Comparison of ENCODE assay signal across 17 mouse cellular contexts in the genomic region with DNA sequence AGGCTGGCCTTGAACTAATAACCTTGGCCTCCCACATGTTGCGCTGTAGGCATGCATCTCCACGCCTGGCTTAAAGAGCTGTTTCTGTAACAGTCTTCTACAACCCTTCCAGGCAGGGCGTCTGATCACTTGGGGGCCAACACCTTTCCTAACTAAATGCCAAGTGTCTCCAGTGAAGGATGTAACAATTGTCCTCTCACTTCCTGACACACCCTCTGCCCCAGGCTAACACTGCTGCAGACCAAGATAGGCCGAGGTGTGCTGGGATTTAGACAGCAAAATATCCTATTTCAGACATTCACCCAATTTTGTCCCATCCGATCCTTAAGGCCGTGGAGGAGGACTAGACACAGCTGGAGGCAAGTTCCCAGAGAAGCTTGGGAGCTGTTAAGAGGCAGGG. TPM values are rescaled to one million over a fixed set of nuclear protein-coding genes. Genes with fewer than 3 reads are reported as not detected.
DNase-seq lines count a peak whose midpoint lies in the region; ATAC-seq and TF ChIP-seq lines count a peak whose summit lies in the region.
"Had no signal": no experiment of that assay in that cellular context is flagged by ENCODE, and none has a peak within 500 bp of the region (broad histone marks: within the 10 kb centered on the region; RNA-seq: fewer than 3 reads in every experiment).

No protein-coding gene starts in this region.

- H3K79me2 ChIP-seq in heart, adult 2 months (replicated peaks; ENCODE audit: control insufficient read depth, insufficient read depth, low read length) = no peaks in the 10 kb centered on the region

- 46% methylated on average over 6 of the region's 6 CpGs for WGBS in heart, adult 2 months
- WGBS in heart, embryonic 12.5 days = 69% methylated on average over 6 of the region's 6 CpGs
- 38% methylated on average over 6 of the region's 6 CpGs for WGBS in neural tube, embryonic 15.5 days

- ATAC-seq in heart, embryonic 12.5 days (ENCODE audit: insufficient number of reproducible peaks, low FRiP score) = no peak
- no peak for ATAC-seq in erythroblast, adult 5-6 weeks (replicated peaks; ENCODE audit: low FRiP score, poor library complexity, severe bottlenecking)
- no peak for ATAC-seq in neural tube, embryonic 15.5 days (ENCODE audit: low FRiP score)

- H3K4me1 ChIP-seq in heart, adult 2 months (ENCODE audit: control insufficient read depth, insufficient read depth, low read length) = peaks cover 2% of the 10 kb centered on the region
- H3K4me1 ChIP-seq in heart, embryonic 12.5 days (replicated peaks) = peaks cover 22% of the 10 kb centered on the region
- peaks cover 8% of the 10 kb centered on the region; the same call in 1 of the 2 replicates for H3K4me1 ChIP-seq in neural tube, embryonic 15.5 days

- H3K27me3 ChIP-seq in heart, adult 2 months (ENCODE audit: control insufficient read depth, insufficient read depth, low read length) = no peaks in the 10 kb centered on the region
- no peaks in the 10 kb centered on the region for H3K27me3 ChIP-seq in heart, embryonic 12.5 days (replicated peaks)
- no peaks in the 10 kb centered on the region for H3K27me3 ChIP-seq in neural tube, embryonic 15.5 days (replicated peaks)

- TF ChIP-seq POLR2A in heart, adult 2 months (IDR thresholded peaks at IDR 0.05; ENCODE audit: insufficient read depth, low read depth, low read length) = no peak

- intact Hi-C loops in heart, adult 2 months (cut with DNase I) = no loop called here

- no peak for TF ChIP-seq CTCF in heart, adult 2 months (IDR thresholded peaks at IDR 0.05)

- no peak overlapping the region for H3K9ac ChIP-seq in heart, adult 2 months (ENCODE audit: low read depth, low read length)
- H3K9ac ChIP-seq in heart, embryonic 12.5 days = no peak overlapping the region
- H3K9ac ChIP-seq in neural tube, embryonic 15.5 days (replicated peaks) = no peak overlapping the region
- H3K9ac ChIP-seq: hindbrain, embryonic 14.5 days had no signal

- peak overlapping the region; percentile 30 for H3K27ac ChIP-seq in heart, adult 2 months
- H3K27ac ChIP-seq in heart, embryonic 12.5 days (ENCODE audit: poor library complexity, severe bottlenecking) = no peak overlapping the region
- no peak overlapping the region for H3K27ac ChIP-seq in neural tube, embryonic 15.5 days (replicated peaks)
- H3K27ac ChIP-seq: forebrain, embryonic 10.5 days; hindbrain, embryonic 14.5 days; layer of hippocampus, adult 2 months had no signal

- H3K9me3 ChIP-seq in heart, embryonic 12.5 days (replicated peaks) = no peaks in the 10 kb centered on the region
- no peaks in the 10 kb centered on the region for H3K9me3 ChIP-seq in neural tube, embryonic 15.5 days (replicated peaks)
- H3K9me3 ChIP-seq: forebrain, embryonic 10.5 days; G1E had no signal

- no peaks in the 10 kb centered on the region for H3K36me3 ChIP-seq in heart, adult 2 months (ENCODE audit: control insufficient read depth, insufficient read depth, low read length)
- H3K36me3 ChIP-seq in heart, embryonic 12.5 days = 0 out of 2 replicates have a peak, but pooled peaks cover 5% of the 10 kb centered on the region
- no peaks in the 10 kb centered on the region for H3K36me3 ChIP-seq in neural tube, embryonic 15.5 days
- H3K36me3 ChIP-seq: forebrain, embryonic 10.5 days had no signal

- no peak for DNase-seq in heart, adult 2 months
- DNase-seq in kidney, adult 11 months = peak; percentile 55
- peak; percentile 39 to 76 for DNase-seq in kidney, postnatal 25 days
- DNase-seq in lung, postnatal 36 days = peak; percentile 35
- DNase-seq in urinary bladder, adult 18-20 months (ENCODE audit: low spot score in 2 of 2) = no peak
- DNase-seq: B cell, adult 2 months; cerebellum, adult 11-12 months; left cerebral cortex, postnatal 4 days; thymus, postnatal 25 days had no signal

- no peak overlapping the region for H3K4me2 ChIP-seq in heart, embryonic 12.5 days
- H3K4me2 ChIP-seq in neural tube, embryonic 15.5 days = no peak overlapping the region
- H3K4me2 ChIP-seq: hindbrain, embryonic 14.5 days had no signal

- no peak for TF ChIP-seq EP300 in heart, adult 2 months (IDR thresholded peaks at IDR 0.05; ENCODE audit: insufficient read depth, low read depth, low read length)

- no peak overlapping the region for H3K4me3 ChIP-seq in heart, adult 2 months
- H3K4me3 ChIP-seq in heart, embryonic 12.5 days = no peak overlapping the region
- no peak overlapping the region for H3K4me3 ChIP-seq in neural tube, embryonic 15.5 days (replicated peaks)
- H3K4me3 ChIP-seq: forebrain, embryonic 10.5 days; layer of hippocampus, adult 2 months had no signal

RNA-seq across cellular contexts. Expression of gene Rcan3, which starts 19.5 kb away (rescaled TPM):
- 10 to 100 TPM in 1 of 2 experiments, 1 to 10 TPM in 1; 8.5 to 11.3 TPM for total RNA-seq in heart, adult 2 months (2021)
- polyA plus RNA-seq in heart, adult 2 months (2012; rRNA removed) = 6.8 and 12.1 TPM in 2 replicates
- 10.3 and 10.4 TPM in 2 replicates for polyA plus RNA-seq in heart, embryonic 12.5 days (2016; fragmentation: Nextera tagmentation; extraction: Ambion mirVana)
- total RNA-seq in erythroblast, adult 5-6 weeks (2015; ENCODE audit: low replicate concordance) = 1.5 and 5.0 TPM in 2 replicates
- 4.1 and 5.7 TPM in 2 replicates for total RNA-seq in erythroblast, adult 5-6 weeks (2017; ENCODE audit: low replicate concordance)
- 44.0 and 47.8 TPM in 2 replicates for polyA plus RNA-seq in neural tube, embryonic 15.5 days (2015; fragmentation: Nextera tagmentation; extraction: Ambion mirVana)

RNA-seq across cellular contexts. Expression of gene Stpg1, which starts 41.4 kb away (rescaled TPM):
- not detected for total RNA-seq in heart, adult 2 months (2021)
- 0.12 and 0.25 TPM in 2 replicates for polyA plus RNA-seq in heart, adult 2 months (2012; rRNA removed)
- 0.31 and 0.47 TPM in 2 replicates for polyA plus RNA-seq in heart, embryonic 12.5 days (2016; fragmentation: Nextera tagmentation; extraction: Ambion mirVana)
- not detected in 2 replicates for total RNA-seq in erythroblast, adult 5-6 weeks (2015; ENCODE audit: low replicate concordance)
- not detected in 2 replicates for total RNA-seq in erythroblast, adult 5-6 weeks (2017; ENCODE audit: low replicate concordance)
- polyA plus RNA-seq in neural tube, embryonic 15.5 days (2015; fragmentation: Nextera tagmentation; extraction: Ambion mirVana) = 0.23 and 0.37 TPM in 2 replicates
- polyA plus RNA-seq: G1E had no signal

RNA-seq across cellular contexts. Expression of gene Nipal3, which starts 41.7 kb away (rescaled TPM):
- total RNA-seq in heart, adult 2 months (2021) = 10 to 100 TPM; 35.0 to 41.5 TPM
- 27.0 and 39.4 TPM in 2 replicates for polyA plus RNA-seq in heart, adult 2 months (2012; rRNA removed)
- 4.0 and 4.2 TPM in 2 replicates for polyA plus RNA-seq in heart, embryonic 12.5 days (2016; fragmentation: Nextera tagmentation; extraction: Ambion mirVana)
- total RNA-seq in erythroblast, adult 5-6 weeks (2015; ENCODE audit: low replicate concordance) = 33.9 and 40.3 TPM in 2 replicates
- total RNA-seq in erythroblast, adult 5-6 weeks (2017; ENCODE audit: low replicate concordance) = 64.3 and 130 TPM in 2 replicates
- polyA plus RNA-seq in neural tube, embryonic 15.5 days (2015; fragmentation: Nextera tagmentation; extraction: Ambion mirVana) = 8.0 and 8.7 TPM in 2 replicates

RNA-seq across cellular contexts. Expression of gene Ncmap, which starts 55.1 kb away (rescaled TPM):
- total RNA-seq in heart, adult 2 months (2021) = under 1 TPM in 1 of 2 experiments, not detected in 1; 0.21 TPM
- 0.62 TPM in 1 of 2 replicates, not detected in the other for polyA plus RNA-seq in heart, adult 2 months (2012; rRNA removed)
- 0.37 and 0.63 TPM in 2 replicates for polyA plus RNA-seq in heart, embryonic 12.5 days (2016; fragmentation: Nextera tagmentation; extraction: Ambion mirVana)
- not detected in 2 replicates for total RNA-seq in erythroblast, adult 5-6 weeks (2015; ENCODE audit: low replicate concordance)
- total RNA-seq in erythroblast, adult 5-6 weeks (2017; ENCODE audit: low replicate concordance) = not detected in 2 replicates
- polyA plus RNA-seq in neural tube, embryonic 15.5 days (2015; fragmentation: Nextera tagmentation; extraction: Ambion mirVana) = 1.7 and 2.2 TPM in 2 replicates
- total RNA-seq: G1E; heart, adult 18-20 months had no signal
- polyA plus RNA-seq: G1E had no signal

Comparison
In these comparisons a context has a peak if more than half of its experiments do, and no peak if none do; other contexts are left out.
1. DNase-seq: peak in kidney, adult 11 months (single experiment), kidney, postnatal 25 days (2 of 2) and lung, postnatal 36 days (single experiment); none in heart, adult 2 months (0 of 2) and urinary bladder, adult 18-20 months (0 of 2).